Mouse (Mus musculus): ENCODE data around the gene Nucb1.

DNA sequence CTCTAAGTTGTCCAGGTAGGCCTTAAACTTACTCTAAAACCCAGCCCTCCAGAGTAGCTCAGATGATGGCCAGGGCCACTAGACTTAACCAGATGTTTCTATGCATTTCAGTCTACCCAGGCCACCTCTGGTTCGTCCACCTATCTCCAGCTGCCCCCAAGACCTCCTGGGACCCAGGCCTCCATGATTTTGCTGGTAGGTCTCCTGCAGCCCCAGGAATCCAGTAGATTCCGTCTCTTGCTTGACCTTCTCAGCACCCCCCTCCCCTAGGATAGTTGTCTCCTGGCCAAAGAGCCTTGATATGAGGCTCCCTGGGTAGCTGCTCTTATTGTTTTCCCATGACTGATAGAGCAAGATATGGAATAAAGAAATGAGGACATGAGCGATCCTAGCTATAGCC, 28.9 kb upstream of the Nucb1 start:
- TF ChIP-seq POLR2A (IDR thresholded peaks at IDR 0.05; ENCODE audit: extremely low read depth, insufficient read depth, low read length) (no peak), CTCF (IDR thresholded peaks at IDR 0.05; ENCODE audit: extremely low read depth, insufficient read depth, low read length) (no peak)

Data from cortical plate, adult 2 months (tissue).